Mouse (Mus musculus) left cerebral cortex, adult 2 months (tissue): Measurements from ENCODE around the gene Zkscan14. TPM values are rescaled to one million over a fixed set of nuclear protein-coding genes. Genes with fewer than 3 reads are reported as not detected.

ENCODE experiments used
- DNase-seq, 2 experiments: peaks; one replicate each; pipeline ENCODE4 v3.0.0; 2021 to 2022; ENCODE audit warnings: low spot score in 2 of 2, mixed read lengths in 1 of 2; ENCODE audit errors: extremely low spot score in 1 of 2
- H3K27ac ChIP-seq: fragments of 200-600 bp; 2 replicates; pipeline ENCODE4 v1.8.1; 2022
- H3K4me3 ChIP-seq: fragments of 200-600 bp; 2 replicates; pipeline ENCODE4 v1.8.1; 2022
- CTCF ChIP-seq: fragments of 200-600 bp; IDR thresholded peaks from 2 replicates; pipeline ENCODE4 v1.8.1; 2022; ENCODE audit warnings: antibody characterized with exemption, mild to moderate bottlenecking, moderate library complexity
- intact Hi-C: fragments of 180-260 bp; cut with DNase I; formaldehyde crosslinking; loops from one replicate; pipeline ENCODE4 v1.15.1; 2025
- total RNA-seq, 2 experiments: library from RNA; stranded (reverse); gene quantifications; 2 replicates each; pipeline ENCODE4 v1.2.3; 2021

The Zkscan14 gene
- total RNA-seq, 2 experiments from 2014 or later: 13.4 to 14.1 TPM

GRCm38 (mm10) chr5:145152690-145153089 lies 49.0 kb downstream of the Zkscan14 start:
- no peak for TF ChIP-seq CTCF
- Histone ChIP-seq H3K4me3 (no peak overlapping the region), H3K27ac (no peak overlapping the region)
- intact Hi-C loops: no loop called here
- DNase-seq: no peak

DNA sequence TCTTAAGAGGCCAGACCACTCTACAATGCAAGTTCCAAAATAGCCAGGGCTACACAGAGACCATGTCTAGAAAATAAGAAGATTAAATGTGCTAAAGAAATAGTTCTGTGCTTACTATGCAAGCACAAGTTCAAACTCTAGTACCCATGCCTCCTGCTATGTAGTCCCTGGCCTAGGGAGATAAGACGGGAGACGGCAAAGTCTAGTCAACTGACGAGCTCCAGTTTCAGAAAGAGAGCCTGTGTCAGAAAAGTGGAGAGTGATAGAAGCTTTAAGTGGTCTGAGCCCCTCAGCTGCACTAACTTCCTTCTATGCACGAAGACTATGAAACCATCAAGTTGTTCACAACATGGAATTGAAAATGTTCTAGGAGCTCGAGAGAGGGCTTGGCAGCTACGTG lies 52.4 kb downstream of the Zkscan14 start:
- intact Hi-C loops: no loop called here
- DNase-seq: no peak
- Histone ChIP-seq H3K4me3 (no peak overlapping the region), H3K27ac (no peak overlapping the region)
- TF ChIP-seq CTCF: no peak

DNA sequence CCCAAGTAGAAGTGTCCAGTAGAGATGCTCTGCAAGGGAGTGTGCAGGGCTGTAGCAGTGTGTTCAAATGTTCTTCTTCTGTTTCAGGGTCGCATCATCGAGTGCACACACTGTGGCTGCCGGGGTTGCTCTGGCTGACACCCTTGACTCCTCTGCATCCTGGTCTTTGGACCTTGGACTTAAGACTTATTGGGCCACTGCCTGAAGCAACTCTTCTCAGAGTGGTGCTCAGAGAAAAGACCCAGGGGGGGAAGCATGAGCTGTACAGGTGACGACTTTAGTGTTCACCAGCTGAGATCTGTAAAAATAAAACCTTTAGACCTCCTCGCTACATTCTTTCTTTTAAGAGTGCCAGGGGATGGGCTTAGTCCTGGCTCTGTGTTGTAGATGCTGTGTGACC lies 53.9 kb downstream of the Zkscan14 start:
- Histone ChIP-seq H3K4me3 (no peak overlapping the region), H3K27ac (no peak overlapping the region)
- DNase-seq: no peak
- TF ChIP-seq CTCF: no peak
- intact Hi-C loops: no loop called here

Other genes with a start within 250 kb of the Zkscan14 start
- gene Smurf1, start 236.0 kb downstream of the Zkscan14 start, total RNA-seq: 10 to 100 TPM; 35.2 to 40.7 TPM
- not detected for gene Gm4871, start 169.1 kb downstream of the Zkscan14 start, total RNA-seq
- gene 1700018F24Rik, start 158.9 kb downstream of the Zkscan14 start, total RNA-seq: not detected
- gene Arpc1a, start 118.0 kb downstream of the Zkscan14 start, total RNA-seq: 100 to 1,000 TPM; 192 to 199 TPM
- not detected for gene Kpna7, start 117.8 kb downstream of the Zkscan14 start, total RNA-seq
- 10 to 100 TPM; 19.0 to 23.5 TPM for gene Arpc1b, start 87.7 kb downstream of the Zkscan14 start, total RNA-seq
- 10 to 100 TPM; 92.5 to 96.0 TPM for gene Pdap1, start 61.6 kb downstream of the Zkscan14 start, total RNA-seq
- 10 to 100 TPM; 69.4 to 69.6 TPM for gene Bud31, start 61.5 kb downstream of the Zkscan14 start, total RNA-seq
- gene Ptcd1, start 34.8 kb downstream of the Zkscan14 start, total RNA-seq: 10 to 100 TPM; 19.4 to 21.9 TPM
- gene Cpsf4, start 34.7 kb downstream of the Zkscan14 start, total RNA-seq: 10 to 100 TPM; 25.6 to 26.0 TPM
- 100 to 1,000 TPM; 217 to 220 TPM for gene Atp5j2, start 9.8 kb downstream of the Zkscan14 start, total RNA-seq
- 10 to 100 TPM; 10.8 to 11.0 TPM for gene Zkscan5, start 2.7 kb upstream of the Zkscan14 start, total RNA-seq
- 10 to 100 TPM; 33.1 to 34.2 TPM for gene Zfp655, start 29.8 kb upstream of the Zkscan14 start, total RNA-seq
- gene Zscan25, start 78.6 kb upstream of the Zkscan14 start, total RNA-seq: 10 to 100 TPM; 18.9 to 22.3 TPM
- gene Cyp3a57, start 143.4 kb upstream of the Zkscan14 start, total RNA-seq: under 1 TPM; 0.26 to 0.45 TPM